Mouse (Mus musculus): ENCODE data around the gene Trim30d.
A peak's percentile ranks its signal among the peaks of the same experiment; 100 is the strongest.
"Not testable (repeated sequence)": the region's sequence is repeated elsewhere in the genome, so short reads cannot be mapped to it uniquely, and the experiment has no call there.

The Trim30d gene

DNA sequence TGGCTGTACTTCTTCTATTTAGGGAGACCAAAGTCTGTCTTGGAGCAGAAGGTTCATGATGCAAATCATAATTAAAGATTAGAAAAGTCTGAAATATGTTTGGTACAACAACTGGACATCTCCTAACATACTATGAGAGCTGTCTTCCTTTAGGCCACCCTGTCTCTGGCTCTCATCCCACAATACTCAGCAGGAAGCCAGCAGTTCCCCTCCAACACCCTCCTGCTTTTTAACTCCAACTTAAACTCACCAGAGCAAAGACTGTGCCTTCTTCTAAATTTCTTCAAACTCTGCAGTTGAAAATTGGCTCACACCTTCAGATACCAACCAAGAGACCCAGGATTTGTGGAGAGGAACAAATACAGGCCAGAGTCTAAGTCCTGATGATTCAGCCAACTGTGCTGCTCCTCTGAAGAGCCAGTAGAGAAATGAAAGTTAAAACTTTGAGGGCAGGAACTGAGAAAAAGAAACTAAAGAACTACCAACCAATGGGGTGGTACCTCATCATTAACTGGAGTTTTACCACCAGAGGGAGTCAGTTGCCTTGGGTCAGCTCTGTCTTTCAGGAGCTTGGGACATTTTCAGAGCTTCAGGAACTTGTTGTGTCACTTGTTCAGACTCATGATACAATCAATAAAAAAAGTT is at the start of gene Trim30d:
TSS of gene Trim30d (minus strand) at position 429 of the 645 bp plus-strand sequence.
- peak in 1 of 2 experiments; percentile 10 for DNase-seq

DNA sequence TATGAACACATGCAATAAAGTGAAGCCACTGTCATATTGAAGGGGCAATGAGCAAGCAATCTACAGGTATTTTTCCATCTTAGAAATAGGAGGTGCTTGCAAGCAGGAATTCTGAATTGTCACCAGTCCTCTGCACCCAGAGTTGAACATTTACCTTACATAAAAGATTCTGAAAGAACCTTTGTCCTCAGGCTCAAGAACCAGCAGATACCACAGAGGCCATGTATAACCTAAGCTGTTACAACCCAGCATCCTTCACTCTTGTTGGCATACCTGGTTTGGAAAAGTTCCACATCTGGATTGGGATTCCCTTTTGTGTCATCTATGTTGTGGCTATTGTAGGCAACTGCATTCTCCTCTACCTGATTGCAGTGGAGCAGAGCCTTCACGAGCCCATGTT is 45.1 kb upstream of the Trim30d start:
- no peak for DNase-seq

DNA sequence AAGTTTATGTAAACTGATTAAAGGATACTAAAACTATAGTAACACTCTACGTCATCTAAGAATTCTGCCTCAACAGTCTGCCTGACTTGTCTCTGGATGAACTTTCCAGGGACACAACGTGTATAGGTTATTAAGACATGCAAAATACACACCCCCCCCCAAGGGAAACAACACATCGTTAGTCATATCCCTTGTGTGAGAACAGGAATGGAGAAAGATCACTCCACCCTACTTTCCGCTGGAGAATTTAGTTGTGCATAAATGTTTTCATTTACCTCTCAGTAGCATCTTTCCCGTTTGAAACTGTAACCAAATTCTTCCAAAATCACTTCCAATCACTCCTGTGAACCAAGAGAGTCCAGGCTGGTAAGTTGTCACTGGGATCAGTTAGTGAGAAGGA is 42.2 kb upstream of the Trim30d start, which contains the start of gene Olfr651:
TSS of gene Olfr651 (plus strand) at position 301 of the 400 bp plus-strand sequence.
- no peak for DNase-seq

DNA sequence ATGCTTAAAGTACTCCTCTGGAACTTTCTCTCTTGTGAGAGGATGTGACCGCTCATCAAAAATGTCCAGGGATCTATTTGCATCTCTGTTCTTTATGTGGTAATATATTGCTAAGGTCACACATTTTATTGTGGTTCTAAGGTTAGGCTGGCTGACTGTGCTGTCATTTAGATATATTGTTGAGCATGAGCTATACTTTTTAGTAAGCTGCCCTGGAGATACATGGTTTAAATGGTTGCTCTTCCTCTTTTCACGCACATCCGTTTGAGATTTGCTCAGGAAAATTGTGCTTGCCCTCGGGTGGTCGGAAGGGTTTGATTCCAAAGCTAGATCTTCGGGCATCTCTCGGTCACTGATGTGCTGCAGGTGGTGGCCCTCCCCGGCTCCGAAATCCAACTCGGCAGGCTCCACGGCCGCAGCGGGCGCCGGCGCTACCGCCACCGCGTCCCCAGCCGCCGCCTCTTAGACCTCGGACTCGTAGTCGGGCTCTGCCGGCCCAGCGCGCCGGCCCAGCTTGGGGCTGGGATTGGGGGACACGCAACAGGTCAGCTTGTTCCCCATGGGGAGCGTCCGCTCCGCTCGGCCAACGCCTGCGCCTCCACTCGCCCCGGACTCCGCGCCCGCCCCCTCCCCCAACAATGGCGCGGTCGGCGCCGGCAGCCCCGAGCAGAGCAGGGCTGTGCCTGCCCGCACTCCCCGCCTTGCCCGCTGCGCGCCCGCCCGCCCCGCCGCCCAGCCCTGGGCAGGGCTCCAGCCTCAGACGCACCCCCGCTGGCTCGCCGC is 5.9 kb downstream of the Trim30d start:
- peak; percentile 8 to 9 for DNase-seq

DNA sequence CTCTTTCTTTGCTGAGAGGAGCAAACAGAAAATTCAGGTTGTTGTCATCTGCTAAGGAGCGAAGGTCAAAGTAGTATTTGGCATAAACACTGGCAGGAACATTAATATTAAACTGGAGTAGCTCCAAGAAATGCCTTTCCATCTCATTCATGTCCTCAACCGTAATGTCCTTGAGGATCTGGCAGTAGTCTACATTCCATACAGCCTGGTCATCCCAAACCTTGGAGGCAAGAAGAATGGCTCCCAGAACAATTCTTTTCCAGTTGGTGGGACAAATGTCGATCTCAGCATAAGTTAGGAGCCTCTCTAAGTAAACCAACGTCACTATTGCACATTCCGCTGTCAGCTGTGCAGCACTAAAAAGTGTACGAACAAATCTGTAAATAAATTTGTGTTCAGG is 6.5 kb downstream of the Trim30d start:
- not testable (repeated sequence) for DNase-seq

DNA sequence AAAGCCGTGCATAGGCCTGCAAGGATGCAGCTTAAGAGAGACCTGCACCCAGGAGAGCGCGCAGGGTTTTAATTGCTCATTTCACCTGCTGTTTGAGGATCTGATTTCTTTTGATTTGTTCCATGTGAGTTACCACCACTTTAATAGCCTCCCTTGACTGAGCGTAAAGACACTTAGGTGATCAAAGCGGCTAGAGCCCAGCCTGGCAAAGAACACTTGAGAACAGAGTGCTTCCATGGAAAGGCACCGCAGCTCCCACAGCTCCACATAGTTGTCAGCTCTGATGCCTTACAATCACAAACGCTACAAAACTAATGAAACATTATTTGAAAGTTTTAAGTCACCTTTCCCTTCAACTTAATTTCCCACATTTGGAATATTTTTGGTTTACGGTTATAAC is 8.2 kb downstream of the Trim30d start:
- DNase-seq, result not testable (repeated sequence)

DNA sequence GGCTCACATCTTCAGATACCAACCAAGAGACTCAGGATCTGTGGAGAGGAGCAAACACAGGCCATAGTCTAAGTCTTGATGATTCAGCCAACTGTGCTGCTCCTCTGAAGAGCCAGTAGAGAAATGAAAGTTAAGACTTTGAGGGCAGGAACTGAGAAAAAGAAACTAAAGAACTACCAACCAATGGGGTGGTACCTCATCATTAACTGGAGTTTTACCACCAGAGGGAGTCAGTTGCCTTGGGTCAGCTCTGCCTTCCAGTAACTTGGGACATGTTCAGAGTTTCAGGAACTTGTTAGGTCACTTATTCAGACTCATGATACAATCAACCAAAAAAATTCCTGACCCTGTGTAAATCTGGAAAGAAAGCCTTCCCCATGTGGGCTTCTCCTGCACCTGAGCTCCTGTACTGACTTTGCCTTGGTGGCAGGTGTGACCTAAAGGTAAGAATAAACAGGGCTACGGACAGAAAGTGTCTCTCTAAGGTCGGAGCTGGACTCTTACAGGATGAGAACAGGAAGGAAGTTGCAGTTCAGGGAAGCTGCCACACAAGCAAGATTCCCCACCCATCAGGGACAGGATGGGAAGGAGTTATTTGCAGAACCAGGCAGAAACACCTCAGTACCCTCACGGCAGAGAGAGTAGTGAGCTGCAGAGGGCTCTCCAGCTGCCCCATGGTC is 42.4 kb downstream of the Trim30d start, which contains the start of gene Trim30a:
TSS of gene Trim30a (minus strand) at position 129 of the 680 bp plus-strand sequence.
- peak; percentile 37 to 45 for DNase-seq

DNA sequence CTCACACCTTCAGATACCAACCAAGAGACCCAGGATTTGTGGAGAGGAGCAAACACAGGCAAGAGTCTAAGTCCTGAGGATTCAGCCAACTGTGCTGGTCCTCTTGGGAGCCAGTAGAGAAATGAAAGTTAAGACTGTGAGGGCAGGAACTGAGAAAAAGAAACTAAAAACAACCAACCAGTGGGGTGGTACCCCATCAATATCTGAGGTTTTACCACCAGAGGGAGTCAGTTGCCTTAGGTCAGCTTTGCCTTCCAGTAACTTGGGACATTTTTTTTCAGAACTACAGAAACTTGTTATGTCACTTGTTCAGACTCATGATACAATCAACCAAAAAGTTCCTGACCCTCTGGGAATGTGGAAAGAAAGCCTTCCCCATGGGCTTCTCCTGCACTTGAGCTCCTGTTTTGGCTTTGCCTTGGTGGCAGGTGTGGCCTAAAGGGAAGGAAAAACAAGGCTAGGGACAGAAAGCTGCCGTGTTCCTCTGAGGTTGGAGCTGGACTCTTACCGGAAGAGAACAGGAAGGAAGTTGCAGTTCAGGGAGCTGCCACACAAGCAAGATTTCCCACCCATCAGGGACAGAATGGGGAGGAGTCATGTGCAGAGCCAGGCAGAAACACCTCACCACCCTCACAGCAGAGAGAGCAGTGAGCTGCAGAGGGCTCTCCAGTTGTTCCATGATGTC is 61.5 kb downstream of the Trim30d start:
- DNase-seq, result peak; percentile 31 to 46
